Mouse (Mus musculus): ENCODE measurements around the gene Mrm3. TPM values are rescaled to one million over a fixed set of nuclear protein-coding genes. Genes with fewer than 3 reads are reported as not detected.

Gene Mrm3
- polyA plus RNA-seq, 1 experiment: 2.7 TPM

GRCm38 (mm10) chr11:76217390-76217800 is 26.1 kb upstream of the Mrm3 start, which contains the start of the genes Dbil5 and Gemin4:
Dbil5 (plus strand) TSS chr11:76217608.
Gemin4 (minus strand) TSS chr11:76217664.
- Histone ChIP-seq H3K27me3 (ENCODE audit: control insufficient read depth, insufficient read depth, low read length) (no peaks in the 10 kb centered on the region), H3K4me1 (ENCODE audit: control insufficient read depth, insufficient read depth, insufficient read length) (peaks cover 8% of the 10 kb centered on the region; the same call in 1 of the 2 replicates), H3K36me3 (ENCODE audit: control insufficient read depth, insufficient read depth, low read length) (peaks cover 11% of the 10 kb centered on the region), H3K27ac (ENCODE audit: insufficient read depth, low read length) (peak within 1 kb of the TSS; percentile 65; the same call in 1 of the 2 replicates), H3K4me3 (ENCODE audit: extremely low read depth, insufficient read depth, insufficient read length) (peak within 1 kb of the TSS; percentile 80)
- TF ChIP-seq CTCF (IDR thresholded peaks at IDR 0.05; ENCODE audit: extremely low read depth, insufficient read depth, insufficient read length, insufficient replicate concordance): peak; percentile 94; the same call in 1 of the 2 replicates
- TF ChIP-seq POLR2A (IDR thresholded peaks at IDR 0.05; ENCODE audit: low read depth, low read length): peak; percentile 83
- DNase-seq (ENCODE audit: low read depth in 1 of 2, low spot score in 2 of 2): peak; percentile 95 to 97
- WGBS: under 1% methylated on average over 35 of the region's 35 CpGs

GRCm38 (mm10) chr11:76224631-76225030 is 18.9 kb upstream of the Mrm3 start:
- 89% methylated on average over 5 of the region's 5 CpGs for WGBS
- TF ChIP-seq POLR2A (IDR thresholded peaks at IDR 0.05; ENCODE audit: low read depth, low read length): no peak
- TF ChIP-seq CTCF (IDR thresholded peaks at IDR 0.05; ENCODE audit: extremely low read depth, insufficient read depth, insufficient read length, insufficient replicate concordance): no peak
- H3K27me3 ChIP-seq (ENCODE audit: control insufficient read depth, insufficient read depth, low read length): no peaks in the 10 kb centered on the region
- peaks cover 9% of the 10 kb centered on the region for H3K36me3 ChIP-seq (ENCODE audit: control insufficient read depth, insufficient read depth, low read length)
- no peak overlapping the region for H3K4me3 ChIP-seq (ENCODE audit: extremely low read depth, insufficient read depth, insufficient read length)
- DNase-seq (ENCODE audit: low read depth in 1 of 2, low spot score in 2 of 2): no peak
- H3K27ac ChIP-seq (ENCODE audit: insufficient read depth, low read length): no peak overlapping the region
- no peaks in the 10 kb centered on the region for H3K4me1 ChIP-seq (ENCODE audit: control insufficient read depth, insufficient read depth, insufficient read length)

GRCm38 (mm10) chr11:76225051-76225450 is 18.5 kb upstream of the Mrm3 start:
- Histone ChIP-seq H3K4me1 (ENCODE audit: control insufficient read depth, insufficient read depth, insufficient read length) (no peaks in the 10 kb centered on the region), H3K27ac (ENCODE audit: insufficient read depth, low read length) (no peak overlapping the region), H3K36me3 (ENCODE audit: control insufficient read depth, insufficient read depth, low read length) (peaks cover 9% of the 10 kb centered on the region), H3K4me3 (ENCODE audit: extremely low read depth, insufficient read depth, insufficient read length) (no peak overlapping the region), H3K27me3 (ENCODE audit: control insufficient read depth, insufficient read depth, low read length) (no peaks in the 10 kb centered on the region)
- TF ChIP-seq CTCF (IDR thresholded peaks at IDR 0.05; ENCODE audit: extremely low read depth, insufficient read depth, insufficient read length, insufficient replicate concordance): no peak
- TF ChIP-seq POLR2A (IDR thresholded peaks at IDR 0.05; ENCODE audit: low read depth, low read length): no peak
- no peak for DNase-seq (ENCODE audit: low read depth in 1 of 2, low spot score in 2 of 2)

GRCm38 (mm10) chr11:76236136-76236535 is 7.4 kb upstream of the Mrm3 start:
- Histone ChIP-seq H3K4me1 (ENCODE audit: control insufficient read depth, insufficient read depth, insufficient read length) (no peaks in the 10 kb centered on the region), H3K4me3 (ENCODE audit: extremely low read depth, insufficient read depth, insufficient read length) (no peak overlapping the region), H3K27ac (ENCODE audit: insufficient read depth, low read length) (no peak overlapping the region), H3K36me3 (ENCODE audit: control insufficient read depth, insufficient read depth, low read length) (peaks cover 29% of the 10 kb centered on the region), H3K27me3 (ENCODE audit: control insufficient read depth, insufficient read depth, low read length) (no peaks in the 10 kb centered on the region)
- no peak for DNase-seq (ENCODE audit: low read depth in 1 of 2, low spot score in 2 of 2)
- WGBS: 91% methylated on average over 3 of the region's 3 CpGs
- TF ChIP-seq POLR2A (IDR thresholded peaks at IDR 0.05; ENCODE audit: low read depth, low read length): no peak
- TF ChIP-seq CTCF (IDR thresholded peaks at IDR 0.05; ENCODE audit: extremely low read depth, insufficient read depth, insufficient read length, insufficient replicate concordance): no peak

GRCm38 (mm10) chr11:76239750-76240149 is 3.8 kb upstream of the Mrm3 start:
- H3K36me3 ChIP-seq (ENCODE audit: control insufficient read depth, insufficient read depth, low read length): peaks cover 12% of the 10 kb centered on the region
- DNase-seq (ENCODE audit: low read depth in 1 of 2, low spot score in 2 of 2): no peak
- H3K27ac ChIP-seq (ENCODE audit: insufficient read depth, low read length): no peak overlapping the region
- 94% methylated on average over 2 of the region's 2 CpGs for WGBS
- TF ChIP-seq POLR2A (IDR thresholded peaks at IDR 0.05; ENCODE audit: low read depth, low read length): no peak
- TF ChIP-seq CTCF (IDR thresholded peaks at IDR 0.05; ENCODE audit: extremely low read depth, insufficient read depth, insufficient read length, insufficient replicate concordance): no peak
- H3K4me1 ChIP-seq (ENCODE audit: control insufficient read depth, insufficient read depth, insufficient read length): peaks cover 3% of the 10 kb centered on the region; the same call in 1 of the 2 replicates
- no peaks in the 10 kb centered on the region for H3K27me3 ChIP-seq (ENCODE audit: control insufficient read depth, insufficient read depth, low read length)
- no peak overlapping the region for H3K4me3 ChIP-seq (ENCODE audit: extremely low read depth, insufficient read depth, insufficient read length)

GRCm38 (mm10) chr11:76243811-76244546 is 464 bp downstream of the Mrm3 start:
- Histone ChIP-seq H3K4me3 (ENCODE audit: extremely low read depth, insufficient read depth, insufficient read length) (peak overlapping the region; percentile 79), H3K36me3 (ENCODE audit: control insufficient read depth, insufficient read depth, low read length) (peaks cover 8% of the 10 kb centered on the region), H3K27ac (ENCODE audit: insufficient read depth, low read length) (no peak overlapping the region), H3K27me3 (ENCODE audit: control insufficient read depth, insufficient read depth, low read length) (no peaks in the 10 kb centered on the region), H3K4me1 (ENCODE audit: control insufficient read depth, insufficient read depth, insufficient read length) (peaks cover 3% of the 10 kb centered on the region; the same call in 1 of the 2 replicates)
- TF ChIP-seq POLR2A (IDR thresholded peaks at IDR 0.05; ENCODE audit: low read depth, low read length): no peak
- TF ChIP-seq CTCF (IDR thresholded peaks at IDR 0.05; ENCODE audit: extremely low read depth, insufficient read depth, insufficient read length, insufficient replicate concordance): no peak
- 8% methylated on average over 34 of the region's 34 CpGs for WGBS
- DNase-seq (ENCODE audit: low read depth in 1 of 2, low spot score in 2 of 2): no peak

- TF ChIP-seq CTCF (IDR thresholded peaks at IDR 0.05; ENCODE audit: extremely low read depth, insufficient read depth, insufficient read length, insufficient replicate concordance): no peak
- TF ChIP-seq POLR2A (IDR thresholded peaks at IDR 0.05; ENCODE audit: low read depth, low read length): no peak
- Histone ChIP-seq H3K4me1 (ENCODE audit: control insufficient read depth, insufficient read depth, insufficient read length) (peaks cover 3% of the 10 kb centered on the region; the same call in 1 of the 2 replicates), H3K4me3 (ENCODE audit: extremely low read depth, insufficient read depth, insufficient read length) (no peak overlapping the region), H3K36me3 (ENCODE audit: control insufficient read depth, insufficient read depth, low read length) (peaks cover 6% of the 10 kb centered on the region), H3K27me3 (ENCODE audit: control insufficient read depth, insufficient read depth, low read length) (no peaks in the 10 kb centered on the region), H3K27ac (ENCODE audit: insufficient read depth, low read length) (no peak overlapping the region)
- DNase-seq (ENCODE audit: low read depth in 1 of 2, low spot score in 2 of 2): no peak
These were observed 2.9 kb downstream of the Mrm3 start for GRCm38 (mm10) chr11:76246439-76246838.

Data from spleen, adult 2 months (tissue).